Mouse (Mus musculus) lung, embryonic 15.5 days (tissue): ENCODE measurements around the gene Gm37240. TPM values are rescaled to one million over a fixed set of nuclear protein-coding genes. Genes with fewer than 3 reads are reported as not detected.

Source experiments
- ATAC-seq: fragments of 200-750 bp; cut with Nextera tagmentation; 2 replicates; pipeline ENCODE4 v1.8.0; 2017; ENCODE audit warnings: moderate number of reproducible peaks, borderline replicate concordance; ENCODE audit not compliant: low FRiP score, low TSS enrichment; ENCODE audit errors: extremely low read depth
- H3K27ac ChIP-seq: fragments of 300-500 bp; sonication (generic); 2 replicates; pipeline ENCODE4 v1.5.1; 2015; ENCODE audit warnings: moderate library complexity, mild to moderate bottlenecking, inconsistent platforms
- H3K27me3 ChIP-seq: fragments of 300-500 bp; sonication (generic); 2 replicates; pipeline ENCODE4 v1.6.1; 2015; ENCODE audit warnings: inconsistent platforms
- H3K36me3 ChIP-seq: fragments of 300-500 bp; sonication (generic); 2 replicates; pipeline ENCODE4 v1.6.1; 2015; ENCODE audit warnings: inconsistent platforms
- H3K4me1 ChIP-seq: fragments of 300-500 bp; sonication (generic); 2 replicates; pipeline ENCODE4 v1.6.1; 2015; ENCODE audit warnings: inconsistent platforms
- H3K4me2 ChIP-seq: fragments of 300-500 bp; sonication (generic); 2 replicates; pipeline ENCODE4 v1.6.1; 2015; ENCODE audit warnings: inconsistent platforms, mild to moderate bottlenecking, moderate library complexity
- H3K4me3 ChIP-seq: fragments of 300-500 bp; sonication (generic); 2 replicates; pipeline ENCODE4 v1.5.1; 2015; ENCODE audit warnings: mild to moderate bottlenecking, inconsistent platforms
- H3K9ac ChIP-seq: fragments of 300-500 bp; sonication (generic); 2 replicates; pipeline ENCODE4 v1.6.1; 2015; ENCODE audit warnings: inconsistent platforms
- H3K9me3 ChIP-seq: fragments of 300-500 bp; sonication (generic); 2 replicates; pipeline ENCODE4 v1.6.1; 2016; ENCODE audit warnings: inconsistent platforms
- WGBS: fragments of 180-500 bp; shearing (Covaris S2); methylation state at CpG from one replicate; pipeline ENCODE4 v1.1.7; 2015; 5-methylcytosine and 5-hydroxymethylcytosine counted together
- polyA plus RNA-seq: library from polyadenylated mRNA; unstranded; fragments of >200 nt; fragmentation: Nextera tagmentation; extraction: Ambion mirVana; gene quantifications from 2 replicates; pipeline ENCODE4 v1.2.1, GENCODE M21; 2015

The Gm37240 gene
- polyA plus RNA-seq, 1 experiment from 2014 or later: 8.8 TPM

DNA sequence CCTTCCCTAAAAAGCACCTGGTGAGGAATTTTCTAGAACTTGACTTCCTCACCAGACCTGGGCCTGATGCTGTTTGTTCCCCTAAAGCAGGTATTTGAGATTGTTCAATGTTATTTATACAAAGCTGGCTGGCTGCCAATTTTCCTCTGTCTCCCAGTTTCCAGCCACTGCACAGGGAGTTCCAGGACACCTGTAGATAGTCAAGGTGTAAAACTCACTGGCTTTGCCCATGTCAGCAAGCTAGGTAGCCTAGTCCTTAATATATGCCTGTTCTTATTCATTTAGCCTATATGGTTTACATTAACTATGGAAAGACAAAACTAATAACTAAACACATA is 44.5 kb downstream of the Gm37240 start:
- H3K9me3 ChIP-seq: no peaks in the 10 kb centered on the region
- ATAC-seq: no peak
- no peak overlapping the region for H3K4me3 ChIP-seq
- peaks cover 9% of the 10 kb centered on the region for H3K4me1 ChIP-seq
- no peaks in the 10 kb centered on the region for H3K36me3 ChIP-seq
- H3K4me2 ChIP-seq: no peak overlapping the region
- H3K27ac ChIP-seq: peak overlapping the region; percentile 66
- no peak overlapping the region for H3K9ac ChIP-seq
- H3K27me3 ChIP-seq: no peaks in the 10 kb centered on the region

DNA sequence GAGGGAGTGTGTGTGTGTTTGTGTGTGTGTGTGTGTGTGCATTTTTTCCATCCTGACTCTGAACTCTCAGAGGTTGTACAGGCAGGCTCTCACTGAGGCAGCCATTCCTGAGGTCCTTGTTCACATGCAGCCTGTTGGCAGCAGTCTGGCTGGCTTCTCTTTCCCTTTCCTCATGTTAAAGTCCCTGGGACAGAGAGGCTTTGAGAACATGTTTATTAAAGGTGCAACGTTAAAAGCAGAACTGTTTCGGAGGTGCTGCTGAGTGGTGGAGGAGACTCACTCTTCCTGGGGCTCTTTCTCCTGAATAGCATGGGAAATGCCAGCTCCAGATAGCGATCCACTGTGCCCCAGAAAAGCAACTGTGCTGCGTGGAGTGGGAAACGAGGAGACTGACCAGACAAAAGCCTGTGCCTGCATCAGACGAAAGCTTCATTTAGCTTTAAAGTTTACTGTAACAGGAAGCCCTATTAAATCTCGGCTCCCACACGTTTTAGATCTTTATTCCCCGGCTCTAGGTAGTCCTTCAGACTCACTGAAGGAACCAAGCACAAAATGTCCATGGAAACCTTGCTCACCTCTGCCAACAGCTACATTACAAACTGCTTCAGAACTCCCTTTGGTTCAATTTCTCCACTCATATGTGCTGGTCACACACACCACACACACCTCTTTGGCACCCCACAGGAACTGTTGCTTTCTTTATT is 45.0 kb downstream of the Gm37240 start:
- H3K4me3 ChIP-seq: no peak overlapping the region
- peak overlapping the region; percentile 66 for H3K27ac ChIP-seq
- H3K9ac ChIP-seq: no peak overlapping the region
- H3K36me3 ChIP-seq: no peaks in the 10 kb centered on the region
- no peak for ATAC-seq
- peaks cover 9% of the 10 kb centered on the region for H3K4me1 ChIP-seq
- H3K4me2 ChIP-seq: no peak overlapping the region
- WGBS: 20% methylated on average over 9 of the region's 9 CpGs
- H3K27me3 ChIP-seq: no peaks in the 10 kb centered on the region
- no peaks in the 10 kb centered on the region for H3K9me3 ChIP-seq

DNA sequence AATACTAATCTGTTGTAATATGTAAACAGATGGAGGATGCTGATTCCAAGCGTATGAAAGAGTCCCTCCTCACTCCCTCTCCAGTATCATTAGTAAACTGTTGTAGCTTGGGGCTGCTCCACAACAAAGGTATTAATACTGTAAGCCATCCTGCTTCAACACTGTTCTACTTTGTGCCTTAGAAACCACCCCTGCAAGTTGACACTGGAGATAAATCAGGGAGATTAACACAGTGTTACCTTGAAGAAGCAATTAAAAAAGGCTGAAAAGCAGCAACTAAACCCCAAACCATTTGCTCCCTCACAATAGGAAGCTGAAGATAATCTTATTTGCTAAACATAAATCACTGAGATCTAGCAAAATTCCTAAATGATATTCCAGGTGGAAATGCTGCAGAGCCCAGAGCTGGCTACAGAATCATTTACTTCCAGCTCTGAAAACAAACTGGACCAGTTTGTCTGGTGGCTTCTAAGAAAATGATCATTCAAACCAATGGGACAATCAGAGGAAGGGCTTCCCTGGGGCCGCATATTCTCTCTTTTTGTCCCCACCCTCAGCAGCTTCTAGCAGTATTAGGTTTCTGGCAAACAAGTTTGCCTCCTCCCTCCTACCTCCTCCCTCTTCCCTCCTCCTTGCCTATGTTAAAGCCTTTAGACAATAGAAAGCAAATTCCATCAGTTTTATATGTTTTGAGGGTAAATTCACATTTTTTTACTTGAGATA is 45.7 kb downstream of the Gm37240 start:
- no peaks in the 10 kb centered on the region for H3K36me3 ChIP-seq
- no peak for ATAC-seq
- peak overlapping the region; percentile 66; the same call in 1 of the 2 replicates for H3K27ac ChIP-seq
- H3K4me3 ChIP-seq: no peak overlapping the region
- H3K9me3 ChIP-seq: no peaks in the 10 kb centered on the region
- H3K27me3 ChIP-seq: no peaks in the 10 kb centered on the region
- 15% methylated on average over 2 of the region's 2 CpGs for WGBS
- no peak overlapping the region for H3K9ac ChIP-seq
- peaks cover 9% of the 10 kb centered on the region for H3K4me1 ChIP-seq
- H3K4me2 ChIP-seq: no peak overlapping the region

DNA sequence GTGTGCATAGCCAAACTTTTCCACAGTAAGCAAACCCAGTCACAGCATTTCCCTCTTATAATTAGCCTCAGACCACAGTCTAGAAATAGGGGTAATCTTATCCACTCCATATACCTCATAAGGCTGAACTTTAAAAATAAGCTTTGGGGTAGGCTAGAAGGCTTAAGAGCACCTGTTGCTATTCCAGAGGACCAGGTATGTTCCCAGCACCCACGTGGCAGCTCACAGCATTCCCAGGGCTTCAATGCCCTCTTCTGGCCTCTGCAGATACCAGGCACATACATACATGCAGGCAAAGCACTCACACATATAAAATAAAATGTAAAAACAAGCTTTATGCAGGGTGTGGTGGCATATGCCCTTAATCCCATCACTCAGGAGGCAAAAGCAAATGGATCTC is 53.7 kb downstream of the Gm37240 start:
- Histone ChIP-seq H3K4me2 (no peak overlapping the region), H3K4me3 (no peak overlapping the region), H3K9me3 (no peaks in the 10 kb centered on the region), H3K36me3 (no peaks in the 10 kb centered on the region), H3K9ac (no peak overlapping the region), H3K27me3 (no peaks in the 10 kb centered on the region), H3K27ac (no peak overlapping the region), H3K4me1 (no peaks in the 10 kb centered on the region)
- 67% methylated on average over 1 of the region's 1 CpGs for WGBS
- ATAC-seq: no peak

DNA sequence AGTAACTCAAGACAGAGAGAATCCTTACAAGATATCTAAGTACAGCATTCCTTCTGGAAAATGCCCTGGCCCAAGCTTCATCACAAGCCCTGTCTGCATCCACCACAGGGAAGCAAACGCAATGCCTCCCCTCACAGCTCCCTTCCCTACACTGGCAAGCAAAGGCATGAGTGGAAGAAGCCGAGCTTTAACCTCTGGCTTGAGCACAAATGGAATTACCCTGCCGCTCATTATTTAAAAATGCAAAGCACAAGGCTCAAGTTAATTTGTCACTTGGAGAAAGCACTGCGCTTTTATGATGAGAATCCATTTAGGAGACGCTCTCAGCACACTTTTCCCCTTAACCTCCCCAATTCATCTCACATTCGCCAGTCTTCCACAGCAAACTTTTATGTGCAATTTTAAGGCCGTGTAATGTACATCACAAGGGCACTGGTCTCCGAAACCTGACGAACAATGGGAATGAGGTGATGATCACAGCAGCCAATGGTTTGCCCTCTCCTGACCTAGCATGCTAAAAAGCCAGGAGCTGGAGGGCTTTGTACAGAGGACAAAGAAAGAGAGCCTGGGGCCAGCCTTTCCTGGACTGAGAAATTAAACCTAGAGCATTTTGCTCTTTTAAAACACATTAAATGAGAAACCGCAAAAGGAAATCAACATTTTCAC is 54.7 kb downstream of the Gm37240 start:
- H3K36me3 ChIP-seq: no peaks in the 10 kb centered on the region
- H3K4me2 ChIP-seq: no peak overlapping the region
- H3K4me3 ChIP-seq: no peak overlapping the region
- no peak overlapping the region for H3K27ac ChIP-seq
- H3K9me3 ChIP-seq: no peaks in the 10 kb centered on the region
- no peak overlapping the region for H3K9ac ChIP-seq
- H3K4me1 ChIP-seq: no peaks in the 10 kb centered on the region
- ATAC-seq: no peak
- WGBS: 72% methylated on average over 10 of the region's 10 CpGs
- H3K27me3 ChIP-seq: no peaks in the 10 kb centered on the region

DNA sequence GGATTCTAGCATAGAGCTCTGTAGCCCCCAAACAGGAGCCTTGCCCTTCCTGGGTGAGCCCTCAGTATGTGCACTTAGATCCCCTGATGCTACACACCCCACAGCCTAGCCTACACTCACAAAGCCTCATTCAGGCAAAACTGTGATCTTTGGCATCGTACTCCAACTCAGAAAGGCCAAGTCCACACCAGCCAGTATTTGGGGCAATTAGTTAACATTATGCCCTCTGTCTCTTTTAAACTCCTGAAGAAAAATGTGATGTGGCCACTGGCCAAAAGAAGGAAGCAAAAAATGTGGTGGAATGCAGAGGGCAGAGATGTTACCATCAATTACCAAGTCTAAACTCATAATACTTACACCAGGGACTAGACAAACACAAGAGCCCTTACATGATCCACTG is 55.5 kb downstream of the Gm37240 start:
- no peak overlapping the region for H3K9ac ChIP-seq
- H3K4me3 ChIP-seq: no peak overlapping the region
- no peaks in the 10 kb centered on the region for H3K36me3 ChIP-seq
- no peak overlapping the region for H3K4me2 ChIP-seq
- H3K27ac ChIP-seq: no peak overlapping the region
- H3K27me3 ChIP-seq: no peaks in the 10 kb centered on the region
- no peaks in the 10 kb centered on the region for H3K4me1 ChIP-seq
- ATAC-seq: no peak
- no peaks in the 10 kb centered on the region for H3K9me3 ChIP-seq
- 70% methylated on average over 1 of the region's 1 CpGs for WGBS

DNA sequence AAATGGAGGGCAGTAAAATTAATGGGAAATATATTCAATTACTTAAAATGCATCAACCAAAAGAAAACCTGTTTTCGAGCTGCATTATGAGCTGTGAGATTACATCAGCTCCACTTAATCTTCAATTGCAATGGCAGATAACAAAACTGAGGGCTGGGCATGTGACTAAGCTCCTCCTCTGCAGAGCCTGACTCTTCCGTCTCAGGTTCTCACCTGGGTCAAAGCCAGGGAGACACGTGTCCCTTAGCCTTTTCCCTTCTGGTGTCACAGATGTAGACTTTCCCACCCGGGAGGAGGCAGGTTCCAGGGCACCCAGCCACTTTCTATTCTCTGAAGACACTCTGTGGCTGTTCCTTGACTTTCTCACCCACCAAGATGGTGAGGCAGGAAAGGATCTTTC is 58.3 kb downstream of the Gm37240 start:
- H3K27ac ChIP-seq: no peak overlapping the region
- H3K9ac ChIP-seq: no peak overlapping the region
- H3K4me3 ChIP-seq: no peak overlapping the region
- H3K4me2 ChIP-seq: no peak overlapping the region
- H3K4me1 ChIP-seq: no peaks in the 10 kb centered on the region
- H3K27me3 ChIP-seq: no peaks in the 10 kb centered on the region
- no peak for ATAC-seq
- no peaks in the 10 kb centered on the region for H3K36me3 ChIP-seq
- 37% methylated on average over 4 of the region's 4 CpGs for WGBS
- H3K9me3 ChIP-seq: no peaks in the 10 kb centered on the region

DNA sequence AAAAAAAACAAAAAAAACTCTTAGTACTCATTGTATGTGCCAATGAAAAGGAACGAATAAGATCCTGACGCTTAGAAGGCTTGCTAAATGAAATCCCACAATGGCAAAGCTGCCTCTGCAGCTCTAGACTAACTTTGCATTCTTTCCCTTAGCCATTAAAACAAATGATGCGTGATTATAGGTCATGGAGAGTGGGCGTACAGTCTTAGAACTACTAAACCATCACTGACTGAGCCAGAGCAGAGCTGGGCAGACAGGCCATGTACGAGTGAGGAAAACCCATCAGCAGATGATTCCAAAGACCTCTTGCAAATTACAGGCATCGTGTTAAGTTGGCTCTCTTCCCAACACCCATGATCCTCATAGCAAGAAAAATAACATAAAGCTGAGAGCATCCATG is 59.5 kb downstream of the Gm37240 start:
- ATAC-seq: no peak
- no peaks in the 10 kb centered on the region for H3K4me1 ChIP-seq
- WGBS: 71% methylated on average over 6 of the region's 6 CpGs
- no peaks in the 10 kb centered on the region for H3K9me3 ChIP-seq
- no peaks in the 10 kb centered on the region for H3K36me3 ChIP-seq
- H3K27me3 ChIP-seq: no peaks in the 10 kb centered on the region
- no peak overlapping the region for H3K4me2 ChIP-seq
- no peak overlapping the region for H3K27ac ChIP-seq
- no peak overlapping the region for H3K4me3 ChIP-seq
- no peak overlapping the region for H3K9ac ChIP-seq

DNA sequence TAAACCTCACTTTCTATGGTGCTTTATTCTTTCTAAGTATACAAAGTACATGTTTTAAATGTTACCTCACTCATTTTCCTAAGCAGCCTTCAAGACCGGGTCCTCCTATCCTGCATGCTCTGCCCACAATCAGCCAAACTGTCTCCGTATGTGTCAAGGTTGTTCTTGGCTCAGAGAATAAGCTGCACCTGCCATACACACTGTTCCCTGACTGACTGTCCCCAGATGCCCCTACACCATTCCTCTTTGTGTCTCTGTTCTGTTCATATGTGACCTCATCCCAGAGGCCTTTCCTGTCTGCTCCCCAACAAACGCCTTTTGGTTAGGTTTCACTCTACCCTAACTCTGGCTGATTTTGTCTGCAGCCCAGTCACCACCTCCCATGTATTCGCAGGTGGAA is 60.0 kb downstream of the Gm37240 start:
- H3K9me3 ChIP-seq: no peaks in the 10 kb centered on the region
- no peak overlapping the region for H3K27ac ChIP-seq
- H3K4me2 ChIP-seq: no peak overlapping the region
- H3K36me3 ChIP-seq: no peaks in the 10 kb centered on the region
- no peak overlapping the region for H3K4me3 ChIP-seq
- H3K4me1 ChIP-seq: no peaks in the 10 kb centered on the region
- no peaks in the 10 kb centered on the region for H3K27me3 ChIP-seq
- no peak for ATAC-seq
- H3K9ac ChIP-seq: no peak overlapping the region
- WGBS: 68% methylated on average over 4 of the region's 4 CpGs

DNA sequence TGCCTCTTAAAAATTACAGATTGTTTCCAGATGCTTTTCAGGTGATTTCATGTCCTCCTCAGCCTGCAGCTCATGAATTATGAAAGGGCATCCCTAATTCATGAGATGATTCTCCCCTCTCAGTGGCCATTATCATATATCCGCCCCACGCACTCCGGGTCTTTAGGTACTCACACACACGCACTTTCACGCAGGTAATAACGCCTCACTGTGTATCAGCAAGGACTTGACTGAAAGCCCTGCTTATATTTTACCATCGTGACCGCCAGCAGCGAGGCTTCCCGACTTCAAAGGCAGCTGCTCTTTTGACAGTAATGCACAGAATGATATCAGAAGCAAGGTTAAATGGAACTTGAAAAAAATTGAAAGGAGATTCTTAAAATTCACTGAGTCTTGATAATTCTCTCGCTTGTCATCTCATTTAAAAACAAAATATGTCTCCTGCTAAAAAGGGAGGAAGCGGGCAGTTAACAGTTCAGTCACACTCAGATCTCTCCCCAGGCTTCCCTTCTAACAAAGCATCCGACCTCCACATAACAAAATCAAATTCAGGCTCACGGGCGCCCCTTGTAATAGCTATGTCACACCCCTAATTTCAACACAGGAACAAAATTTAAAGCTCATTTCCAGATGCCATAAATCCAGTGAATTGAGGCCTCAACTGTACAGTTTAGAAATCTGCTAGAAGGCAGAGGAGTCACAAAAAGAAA is 66.3 kb downstream of the Gm37240 start:
- Histone ChIP-seq H3K36me3 (no peaks in the 10 kb centered on the region), H3K4me3 (no peak overlapping the region), H3K9ac (no peak overlapping the region), H3K9me3 (no peaks in the 10 kb centered on the region), H3K27ac (no peak overlapping the region), H3K4me2 (no peak overlapping the region), H3K27me3 (no peaks in the 10 kb centered on the region), H3K4me1 (no peaks in the 10 kb centered on the region)
- ATAC-seq: no peak
- 53% methylated on average over 15 of the region's 15 CpGs for WGBS

DNA sequence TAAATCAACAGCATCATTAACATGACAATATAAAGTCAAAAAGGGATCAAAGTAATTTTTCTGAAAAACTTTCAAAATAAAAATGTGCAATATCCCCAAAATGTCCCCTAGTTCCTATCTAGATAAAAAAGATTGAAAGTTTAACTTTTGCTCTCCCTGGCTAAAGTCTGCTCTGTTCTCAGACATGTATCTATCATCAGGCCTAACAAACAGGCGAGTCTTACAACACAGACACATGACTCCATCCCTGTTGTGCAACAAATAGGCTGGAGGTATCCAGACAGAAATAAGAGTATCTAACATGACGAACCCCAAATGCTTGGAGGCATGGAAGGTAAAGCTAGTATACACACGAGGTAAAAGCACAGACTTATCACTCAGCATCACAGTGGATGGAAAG is 68.0 kb downstream of the Gm37240 start:
- no peaks in the 10 kb centered on the region for H3K36me3 ChIP-seq
- no peak overlapping the region for H3K4me3 ChIP-seq
- H3K9me3 ChIP-seq: no peaks in the 10 kb centered on the region
- H3K9ac ChIP-seq: no peak overlapping the region
- 69% methylated on average over 3 of the region's 3 CpGs for WGBS
- 0 out of 2 replicates have a peak, but pooled peaks cover 3% of the 10 kb centered on the region for H3K4me1 ChIP-seq
- H3K4me2 ChIP-seq: no peak overlapping the region
- H3K27me3 ChIP-seq: no peaks in the 10 kb centered on the region
- H3K27ac ChIP-seq: no peak overlapping the region
- no peak for ATAC-seq

DNA sequence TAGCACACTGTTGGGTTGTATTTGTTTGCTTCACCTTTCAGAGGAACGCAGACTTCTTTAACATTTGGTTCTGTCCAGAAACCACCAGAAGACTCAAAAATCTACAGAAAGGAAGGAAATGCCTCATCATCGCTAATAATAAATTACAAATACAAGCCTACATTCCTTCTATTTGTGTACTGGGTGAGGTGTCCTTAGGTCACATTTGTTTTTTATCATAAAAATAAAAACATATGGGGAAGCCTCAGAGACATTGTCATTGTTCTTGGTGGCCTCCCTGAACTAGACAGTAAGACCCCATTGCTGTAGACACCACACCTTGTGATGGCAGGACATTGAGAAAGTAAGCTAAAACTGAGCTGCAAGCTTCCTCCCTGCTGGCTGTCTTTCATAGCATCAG is 70.1 kb downstream of the Gm37240 start, which contains the start of gene Fam160a1:
TSS of gene Fam160a1 (minus strand) at position 101 of the 400 bp plus-strand sequence.
- Histone ChIP-seq H3K9me3 (no peaks in the 10 kb centered on the region), H3K4me2 (no peak within 1 kb of the TSS), H3K9ac (no peak within 1 kb of the TSS), H3K4me1 (0 out of 2 replicates have a peak, but pooled peaks cover 4% of the 10 kb centered on the region), H3K27me3 (no peaks in the 10 kb centered on the region), H3K27ac (no peak within 1 kb of the TSS), H3K36me3 (no peaks in the 10 kb centered on the region), H3K4me3 (no peak within 1 kb of the TSS)
- WGBS: 73% methylated on average over 2 of the region's 2 CpGs
- ATAC-seq: no peak
